Mouse (Mus musculus): ENCODE data around the gene Umad1.

- TF ChIP-seq CTCF (IDR thresholded peaks at IDR 0.05; ENCODE audit: borderline replicate concordance, extremely low read depth, insufficient read depth, insufficient read length), result no peak
- TF ChIP-seq POLR2A (IDR thresholded peaks at IDR 0.05; ENCODE audit: borderline replicate concordance, extremely low read depth, insufficient read depth, insufficient read length, poor library complexity, severe bottlenecking), result no peak
Observed at GRCm38 (mm10) chr6:8423142-8423541, 164.1 kb downstream of the Umad1 start.

All from brain, embryonic 14.5 days (tissue).